Mouse (Mus musculus) kidney, postnatal 0 days (tissue): ENCODE data around the gene Mcrip2. TPM values are rescaled to one million over a fixed set of nuclear protein-coding genes. Genes with fewer than 3 reads are reported as not detected.

Source experiments
- ATAC-seq: fragments of 200-750 bp; cut with Nextera tagmentation; replicated peaks from 2 replicates; pipeline ENCODE4 v1.8.0; 2017; ENCODE audit warnings: low read depth, moderate number of reproducible peaks, moderate TSS enrichment, moderate library complexity; ENCODE audit not compliant: low FRiP score
- DNase-seq: peaks from one replicate; pipeline ENCODE4 v3.0.0-alpha.2; 2016; ENCODE audit warnings: low spot score
- H3K27ac ChIP-seq: fragments of 300-500 bp; sonication (generic); 2 replicates; pipeline ENCODE4 v1.5.1; 2014; ENCODE audit warnings: mild to moderate bottlenecking
- H3K27me3 ChIP-seq: fragments of 300-500 bp; sonication (generic); 2 replicates; pipeline ENCODE4 v1.6.1; 2014; ENCODE audit warnings: low read length, mixed read lengths; ENCODE audit not compliant: insufficient read depth
- H3K36me3 ChIP-seq: fragments of 300-500 bp; sonication (generic); 2 replicates; pipeline ENCODE4 v1.6.1; 2014; ENCODE audit warnings: low read length, mixed read lengths; ENCODE audit not compliant: insufficient read depth
- H3K4me1 ChIP-seq: fragments of 300-500 bp; sonication (generic); replicated peaks from 2 replicates; pipeline ENCODE4 v1.6.1; 2014; ENCODE audit warnings: antibody characterized with exemption, low read length, mixed read lengths; ENCODE audit not compliant: insufficient read depth
- H3K4me2 ChIP-seq: fragments of 300-500 bp; sonication (generic); 2 replicates; pipeline ENCODE4 v1.6.1; 2014; ENCODE audit warnings: mild to moderate bottlenecking, low read length, moderate library complexity, mixed read lengths
- H3K4me3 ChIP-seq: fragments of 300-500 bp; sonication (generic); replicated peaks from 2 replicates; pipeline ENCODE4 v1.5.1; 2014; ENCODE audit warnings: low read depth, low read length
- H3K9ac ChIP-seq: fragments of 300-500 bp; sonication (generic); 2 replicates; pipeline ENCODE4 v1.6.1; 2014; ENCODE audit warnings: low read depth, low read length
- H3K9me3 ChIP-seq: fragments of 300-500 bp; sonication (generic); replicated peaks from 2 replicates; pipeline ENCODE4 v1.6.1; 2016; ENCODE audit warnings: low read length, inconsistent platforms, mixed read lengths
- CTCF ChIP-seq: IDR thresholded peaks from 2 replicates; pipeline ENCODE4 v1.5.1; 2016; ENCODE audit warnings: antibody characterized with exemption, low read depth, mild to moderate bottlenecking, moderate library complexity
- WGBS: fragments of 180-500 bp; shearing (Covaris S2); extraction: QIAGEN DNeasy Blood & Tissue Kit; methylation state at CpG from one replicate; pipeline ENCODE4 v1.1.7; 2014; 5-methylcytosine and 5-hydroxymethylcytosine counted together
- polyA plus RNA-seq: library from polyadenylated mRNA; unstranded; fragments of >200 nt; fragmentation: Nextera tagmentation; extraction: Ambion mirVana; gene quantifications from 2 replicates; pipeline ENCODE4 v1.2.1, GENCODE M21; 2015

Gene Mcrip2
- polyA plus RNA-seq, 1 experiment from 2014 or later, result 138 TPM

DNA sequence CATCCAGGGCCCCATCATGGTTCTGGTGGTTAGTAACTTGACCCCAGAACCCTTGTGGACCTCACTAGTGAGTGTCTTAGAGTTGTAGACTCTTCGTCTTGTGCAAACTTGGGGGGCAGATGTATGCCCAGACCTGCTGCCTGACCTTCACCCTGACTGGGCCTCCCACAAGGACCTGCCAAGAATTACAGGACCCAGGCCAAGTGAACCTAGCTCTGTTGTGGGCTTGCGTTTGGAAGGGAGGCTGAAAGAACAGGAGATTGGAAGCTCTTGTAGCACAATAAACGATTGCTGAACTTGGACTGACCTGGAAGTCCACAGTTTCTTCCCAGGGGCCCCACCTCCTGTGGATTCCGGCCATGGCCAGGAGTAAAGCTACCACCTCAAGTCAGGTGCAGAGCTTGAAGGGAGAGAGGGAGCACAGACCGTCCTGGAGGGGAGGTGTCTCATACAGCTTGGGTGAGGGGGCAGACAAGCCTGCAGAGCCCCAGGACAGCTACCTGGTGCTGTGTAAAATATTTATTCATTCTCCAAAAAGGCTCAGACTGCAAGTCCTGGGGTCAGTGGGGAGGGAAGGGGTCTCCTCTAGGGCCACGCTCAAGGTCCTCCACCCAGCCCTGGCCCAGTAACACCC is 34.5 kb downstream of the Mcrip2 start:
- Histone ChIP-seq H3K36me3 (peaks cover 24% of the 10 kb centered on the region; the same call in 1 of the 2 replicates), H3K4me3 (peak overlapping the region; percentile 81), H3K27me3 (no peaks in the 10 kb centered on the region), H3K27ac (peak overlapping the region; percentile 99), H3K4me1 (peaks cover 54% of the 10 kb centered on the region), H3K4me2 (peak overlapping the region; percentile 92), H3K9ac (peak overlapping the region; percentile 76), H3K9me3 (no peaks in the 10 kb centered on the region)
- 9% methylated on average over 6 of the region's 6 CpGs for WGBS
- TF ChIP-seq CTCF, result no peak
- ATAC-seq, result no peak
- DNase-seq, result peak; percentile 26

DNA sequence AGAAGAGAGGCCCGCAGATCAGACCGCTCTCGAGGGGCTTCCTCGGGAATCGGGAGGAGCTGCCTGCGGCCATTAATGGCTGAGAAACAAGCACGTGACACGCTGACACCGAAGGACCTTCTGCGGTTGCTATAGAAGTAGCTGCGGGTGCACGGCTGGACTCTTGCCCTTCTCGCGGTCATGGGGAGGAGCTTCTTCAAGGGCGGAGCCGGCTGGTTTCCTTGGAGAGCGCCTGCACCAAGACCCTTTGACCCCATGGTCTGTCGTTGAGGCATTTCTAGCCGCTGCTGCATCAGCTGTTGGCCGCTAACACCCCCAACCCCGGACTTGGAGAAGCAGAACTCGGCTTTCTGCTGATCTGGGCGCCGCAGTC is 35.3 kb downstream of the Mcrip2 start, which contains the start of gene Stub1:
Stub1 (minus strand) TSS at position 114 of the 373 bp plus-strand sequence.
- peaks cover 57% of the 10 kb centered on the region for H3K4me1 ChIP-seq
- DNase-seq (peak; percentile 98), ATAC-seq (peak; percentile 74)
- no peak for TF ChIP-seq CTCF
- peak within 1 kb of the TSS; percentile 83 for H3K9ac ChIP-seq
- peak within 1 kb of the TSS; percentile 99 for H3K27ac ChIP-seq
- no peaks in the 10 kb centered on the region for H3K27me3 ChIP-seq
- H3K36me3 ChIP-seq, result peaks cover 21% of the 10 kb centered on the region; the same call in 1 of the 2 replicates
- 1% methylated on average over 24 of the region's 24 CpGs for WGBS
- H3K4me3 ChIP-seq, result peak within 1 kb of the TSS; percentile 81
- H3K4me2 ChIP-seq, result peak within 1 kb of the TSS; percentile 92
- H3K9me3 ChIP-seq, result no peaks in the 10 kb centered on the region

DNA sequence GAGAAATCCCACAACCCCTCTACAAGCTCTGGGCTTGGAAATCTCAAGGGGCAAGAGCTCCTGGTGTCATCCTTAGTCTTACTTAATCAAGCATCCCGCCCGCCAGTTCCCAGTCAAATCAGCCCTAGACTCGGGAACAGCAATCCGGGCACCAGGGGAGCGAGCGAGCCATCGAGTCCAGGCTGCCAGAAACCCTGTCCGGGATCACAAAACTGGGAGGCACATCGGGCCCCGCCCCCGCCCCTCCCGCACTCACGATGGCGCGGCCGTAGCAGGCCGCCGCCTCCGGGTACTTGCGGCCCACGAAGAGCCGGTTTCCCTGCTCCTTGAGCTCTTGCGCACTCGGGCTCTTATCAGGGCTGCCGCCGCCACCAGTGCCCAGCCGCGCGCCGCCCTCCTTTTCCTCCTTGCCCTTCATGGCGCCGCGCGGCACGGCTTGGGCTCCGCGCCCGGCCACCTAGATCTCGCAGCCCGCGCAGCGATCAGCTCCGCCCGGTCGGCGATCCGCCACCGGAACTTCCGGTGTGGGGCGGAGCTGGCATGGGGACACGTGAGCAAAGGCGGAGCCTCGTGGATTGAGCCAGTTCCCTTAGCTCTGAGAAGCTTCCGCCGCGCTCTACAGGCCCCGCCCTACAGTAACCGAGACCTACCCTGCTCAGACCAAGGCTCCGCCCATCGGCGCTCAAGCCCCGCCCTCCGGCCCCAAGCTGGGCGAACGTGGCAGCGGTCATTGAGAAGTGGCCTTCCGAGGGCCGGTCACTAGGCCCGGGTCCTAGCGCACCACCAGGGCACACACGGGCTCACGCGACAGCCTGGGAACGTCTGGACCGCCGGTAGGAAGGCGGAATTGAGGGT is 35.9 kb downstream of the Mcrip2 start:
- Histone ChIP-seq H3K36me3 (peaks cover 21% of the 10 kb centered on the region; the same call in 1 of the 2 replicates), H3K9ac (peak overlapping the region; percentile 83), H3K9me3 (no peaks in the 10 kb centered on the region), H3K4me1 (peaks cover 59% of the 10 kb centered on the region), H3K4me2 (peak overlapping the region; percentile 92), H3K27me3 (no peaks in the 10 kb centered on the region), H3K27ac (peak overlapping the region; percentile 99), H3K4me3 (peak overlapping the region; percentile 81)
- no peak for TF ChIP-seq CTCF
- DNase-seq, result peak; percentile 100
- under 1% methylated on average over 77 of the region's 77 CpGs for WGBS
- ATAC-seq, result peak; percentile 87

DNA sequence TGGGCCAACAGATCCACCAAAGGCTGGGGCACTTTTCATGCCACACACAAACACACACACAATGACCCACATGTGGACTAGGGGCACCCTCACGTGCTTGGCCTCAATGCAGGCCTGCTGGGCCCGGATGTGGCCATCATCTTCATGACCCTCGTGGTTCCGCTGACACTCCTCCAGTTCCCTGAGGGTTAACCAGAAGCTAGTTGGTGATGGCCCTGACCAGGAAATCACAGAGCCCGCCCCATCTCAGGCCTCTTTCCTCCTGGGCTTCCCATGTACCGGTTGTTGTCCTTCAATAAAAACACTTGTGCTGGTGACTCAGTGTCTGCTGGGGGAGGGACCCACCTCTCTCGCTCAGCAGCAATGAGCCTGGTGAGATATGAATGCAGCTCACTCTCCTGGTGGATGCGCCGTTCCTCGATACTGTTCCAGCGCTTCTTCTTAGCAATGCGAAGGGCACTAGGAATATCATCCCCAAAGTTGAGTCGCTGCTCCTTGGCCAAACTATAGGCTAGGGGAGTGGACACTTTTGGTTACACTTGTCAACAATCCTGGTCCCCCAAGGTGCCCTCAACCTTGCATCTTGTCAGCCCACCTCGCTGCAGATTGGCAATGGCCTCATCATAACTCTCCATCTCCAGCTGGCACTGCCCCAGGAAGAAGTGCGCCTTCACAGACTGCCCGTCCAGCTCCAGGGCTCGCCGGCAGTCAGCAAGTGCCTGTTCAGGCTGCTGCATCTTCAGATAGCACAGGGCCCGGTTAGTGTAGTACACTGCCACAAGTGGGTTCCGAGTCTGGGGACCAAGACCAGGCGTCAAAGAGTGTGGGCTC is 36.9 kb downstream of the Mcrip2 start:
- peak overlapping the region; percentile 83 for H3K9ac ChIP-seq
- peak overlapping the region; percentile 85 for H3K4me2 ChIP-seq
- peaks cover 53% of the 10 kb centered on the region for H3K4me1 ChIP-seq
- ATAC-seq (no peak), DNase-seq (no peak)
- H3K27ac ChIP-seq, result peak overlapping the region; percentile 99
- no peaks in the 10 kb centered on the region for H3K9me3 ChIP-seq
- 47% methylated on average over 21 of the region's 21 CpGs for WGBS
- peak overlapping the region; percentile 81 for H3K4me3 ChIP-seq
- peaks cover 26% of the 10 kb centered on the region; the same call in 1 of the 2 replicates for H3K36me3 ChIP-seq
- H3K27me3 ChIP-seq, result no peaks in the 10 kb centered on the region
- no peak for TF ChIP-seq CTCF

DNA sequence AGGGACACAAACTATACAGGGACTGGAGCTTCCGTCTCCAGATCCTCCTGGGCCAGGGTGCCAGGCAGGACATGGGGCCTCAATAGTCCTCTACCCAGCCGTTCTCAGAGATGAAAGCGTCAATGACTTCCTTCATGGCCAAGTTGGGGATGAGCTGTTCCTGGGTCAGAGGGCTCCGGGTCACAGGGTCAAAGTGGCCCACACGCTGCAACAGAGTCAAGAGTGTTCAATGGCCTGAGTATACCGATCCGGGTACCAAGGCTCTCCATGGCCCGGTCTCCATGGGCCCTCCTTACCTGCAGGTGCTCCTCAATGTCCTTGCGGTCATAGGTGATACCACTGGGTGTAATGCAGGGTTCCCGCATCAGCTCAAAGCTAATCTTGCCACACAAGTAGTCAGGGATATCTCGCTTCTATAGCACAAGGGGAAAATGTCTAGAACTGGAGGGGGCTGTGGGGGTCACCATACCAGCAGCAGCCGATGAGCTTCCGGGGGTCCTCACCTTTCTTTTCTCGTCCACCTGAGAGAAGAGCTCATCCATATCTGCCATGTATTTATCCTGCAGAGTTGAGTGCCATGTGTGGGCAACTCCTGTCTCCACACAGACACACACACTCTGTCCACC is 37.6 kb downstream of the Mcrip2 start:
- Histone ChIP-seq H3K4me2 (peak overlapping the region; percentile 85; the same call in 1 of the 2 replicates), H3K4me1 (peaks cover 45% of the 10 kb centered on the region), H3K27ac (no peak overlapping the region), H3K9me3 (no peaks in the 10 kb centered on the region), H3K4me3 (no peak overlapping the region), H3K27me3 (no peaks in the 10 kb centered on the region), H3K36me3 (peaks cover 32% of the 10 kb centered on the region), H3K9ac (no peak overlapping the region)
- DNase-seq, result no peak
- 84% methylated on average over 14 of the region's 14 CpGs for WGBS
- ATAC-seq, result no peak
- TF ChIP-seq CTCF, result no peak
